Mouse (Mus musculus): ENCODE measurements at regions not wholly inside any gene's neighbourhood (a gene's known extent, or its start where the extent isn't known, plus 50 kb on each side); places are given as distances from the start of the nearest gene placed in this dataset.
"Not testable (repeated sequence)": the region's sequence is repeated elsewhere in the genome, so short reads cannot be mapped to it uniquely, and the experiment has no call there.

GRCm38 (mm10) chr3:22007736-22008135 lies 68.7 kb upstream of the Tbl1xr1 start:
- 79% methylated on average over 5 of the region's 5 CpGs for WGBS
- Histone ChIP-seq H3K36me3 (no peaks in the 10 kb centered on the region), H3K9ac (no peak overlapping the region), H3K4me2 (no peak overlapping the region), H3K4me1 (replicated peaks) (peaks cover 19% of the 10 kb centered on the region), H3K4me3 (no peak overlapping the region), H3K9me3 (replicated peaks) (no peaks in the 10 kb centered on the region), H3K27ac (ENCODE audit: poor library complexity, severe bottlenecking) (no peak overlapping the region), H3K27me3 (replicated peaks) (no peaks in the 10 kb centered on the region)
- no peak for ATAC-seq (ENCODE audit: insufficient number of reproducible peaks, low FRiP score)

DNA sequence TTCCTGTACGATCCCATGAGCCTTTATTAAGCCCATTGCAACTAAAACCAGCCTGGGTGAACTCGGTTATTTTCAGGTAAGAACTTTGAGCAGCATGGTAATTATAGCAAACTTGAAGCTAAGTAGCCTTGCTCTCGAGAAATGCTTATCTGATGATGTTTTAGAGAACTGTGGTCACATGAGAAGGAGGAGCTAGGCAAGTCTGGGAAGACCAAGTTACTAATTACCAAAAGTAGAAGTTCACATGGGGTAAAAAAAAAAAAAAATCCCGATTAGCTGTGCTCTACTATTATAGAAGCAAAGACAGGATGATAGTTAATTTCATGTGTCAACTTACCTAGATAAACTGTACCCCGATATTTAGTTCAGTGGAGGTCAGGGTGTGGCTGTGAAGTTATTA lies 68.0 kb upstream of the Tbl1xr1 start:
- Histone ChIP-seq H3K4me3 (no peak overlapping the region), H3K9ac (no peak overlapping the region), H3K27ac (ENCODE audit: poor library complexity, severe bottlenecking) (no peak overlapping the region), H3K4me2 (no peak overlapping the region), H3K36me3 (no peaks in the 10 kb centered on the region), H3K4me1 (replicated peaks) (peaks cover 19% of the 10 kb centered on the region), H3K9me3 (replicated peaks) (no peaks in the 10 kb centered on the region), H3K27me3 (replicated peaks) (no peaks in the 10 kb centered on the region)
- ATAC-seq (ENCODE audit: insufficient number of reproducible peaks, low FRiP score): no peak
- WGBS: 77% methylated on average over 5 of the region's 5 CpGs

DNA sequence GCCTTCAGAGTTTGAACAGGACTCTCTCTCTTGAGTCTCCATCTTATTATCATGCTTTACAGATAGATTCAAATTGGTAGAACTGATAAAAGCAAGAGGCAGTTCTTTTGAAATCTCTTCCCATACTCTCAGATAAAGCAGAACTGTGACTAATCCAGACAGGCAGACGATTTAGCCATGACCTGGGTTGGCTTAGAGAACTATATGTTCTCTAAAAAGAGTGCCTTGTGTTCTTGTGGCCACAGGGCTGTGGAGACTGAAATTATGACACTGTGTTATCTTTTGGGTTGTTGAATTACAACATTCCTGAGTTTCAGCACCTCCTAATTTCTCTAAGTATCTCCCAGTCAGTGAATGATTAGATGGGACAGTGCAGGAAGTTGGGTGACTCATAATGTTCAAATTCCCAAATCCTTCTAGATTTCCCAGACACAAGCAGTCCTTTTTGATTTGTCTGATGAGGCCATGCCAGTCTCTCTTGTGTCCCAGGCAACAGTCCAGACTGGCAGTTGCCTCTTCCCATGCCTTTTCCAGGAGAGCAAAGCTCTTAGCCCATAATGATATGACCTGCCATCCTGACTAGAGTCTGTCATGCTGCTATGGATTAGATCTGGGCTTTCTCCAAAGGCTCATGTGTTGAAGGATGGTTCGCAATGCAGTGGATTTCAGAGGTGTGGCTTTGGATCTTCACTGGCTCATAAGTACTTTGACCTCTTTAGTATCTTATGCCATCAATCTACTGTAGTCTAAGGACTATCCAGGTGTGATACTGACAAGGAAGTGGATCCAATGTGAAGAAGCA lies 66.4 kb upstream of the Tbl1xr1 start:
- Histone ChIP-seq H3K9ac (no peak overlapping the region), H3K4me3 (no peak overlapping the region), H3K27ac (ENCODE audit: poor library complexity, severe bottlenecking) (no peak overlapping the region), H3K36me3 (no peaks in the 10 kb centered on the region), H3K9me3 (replicated peaks) (no peaks in the 10 kb centered on the region), H3K27me3 (replicated peaks) (no peaks in the 10 kb centered on the region), H3K4me1 (replicated peaks) (peaks cover 19% of the 10 kb centered on the region), H3K4me2 (no peak overlapping the region)
- ATAC-seq (ENCODE audit: insufficient number of reproducible peaks, low FRiP score): no peak
- 43% methylated on average over 2 of the region's 2 CpGs for WGBS

DNA sequence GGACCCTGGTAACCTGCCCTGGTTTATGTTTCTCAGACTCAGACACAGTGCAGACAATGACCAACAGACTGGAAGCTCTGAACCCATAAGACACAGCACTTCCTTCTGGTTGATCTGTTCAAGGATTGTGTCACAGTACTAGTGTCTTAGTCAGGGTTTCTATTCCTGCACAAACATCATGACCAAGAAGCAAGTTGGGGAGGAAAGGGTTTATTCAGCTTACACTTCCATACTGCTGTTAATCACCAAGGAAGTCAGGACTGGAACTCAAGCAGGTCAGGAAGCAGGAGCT lies 65.8 kb upstream of the Tbl1xr1 start:
- not testable (repeated sequence) for H3K4me2 ChIP-seq; H3K36me3 ChIP-seq; H3K27me3 ChIP-seq (replicated peaks); H3K4me3 ChIP-seq; H3K9ac ChIP-seq; H3K9me3 ChIP-seq (replicated peaks); H3K27ac ChIP-seq (ENCODE audit: poor library complexity, severe bottlenecking); ATAC-seq (ENCODE audit: insufficient number of reproducible peaks, low FRiP score)
- H3K4me1 ChIP-seq (replicated peaks): peaks cover 17% of the 10 kb centered on the region

DNA sequence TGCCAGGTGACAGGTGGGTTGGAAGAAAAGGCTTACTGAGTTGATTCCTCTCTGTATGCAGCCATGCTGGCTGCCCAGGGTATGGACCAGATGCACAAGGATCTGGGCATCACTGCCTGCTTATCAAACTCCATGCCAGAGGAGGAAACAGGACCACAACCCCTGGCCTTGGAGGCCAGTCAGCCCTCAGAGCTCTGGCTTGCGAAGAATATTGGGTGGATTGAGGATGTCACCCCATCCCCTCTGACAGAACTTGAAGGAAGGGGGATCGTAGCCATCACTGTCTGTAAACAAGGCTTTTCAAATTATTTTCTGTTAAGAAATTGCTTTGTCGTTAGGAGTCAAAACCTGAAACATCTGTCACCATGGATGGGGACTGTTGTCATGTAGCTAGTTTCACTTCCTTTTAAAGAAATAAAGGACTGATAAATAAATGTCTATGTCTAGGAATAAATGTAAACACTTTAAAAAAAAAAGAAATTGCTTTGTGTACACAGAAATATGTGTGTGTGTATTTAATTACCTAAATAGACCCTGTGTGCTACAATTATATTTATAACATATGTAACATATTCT lies 55.0 kb upstream of the Tbl1xr1 start:
- Histone ChIP-seq H3K27ac (ENCODE audit: poor library complexity, severe bottlenecking) (no peak overlapping the region), H3K4me1 (replicated peaks) (peaks cover 17% of the 10 kb centered on the region), H3K4me3 (no peak overlapping the region), H3K4me2 (no peak overlapping the region), H3K36me3 (no peaks in the 10 kb centered on the region), H3K27me3 (replicated peaks) (no peaks in the 10 kb centered on the region), H3K9ac (no peak overlapping the region), H3K9me3 (replicated peaks) (0 out of 2 replicates have a peak, but pooled peaks cover 4% of the 10 kb centered on the region)
- ATAC-seq (ENCODE audit: insufficient number of reproducible peaks, low FRiP score): no peak
- WGBS: 91% methylated on average over 3 of the region's 3 CpGs

GRCm38 (mm10) chr3:22022418-22022817 lies 54.0 kb upstream of the Tbl1xr1 start:
- Histone ChIP-seq H3K36me3 (no peaks in the 10 kb centered on the region), H3K4me1 (replicated peaks) (peaks cover 17% of the 10 kb centered on the region), H3K27ac (ENCODE audit: poor library complexity, severe bottlenecking) (no peak overlapping the region), H3K27me3 (replicated peaks) (no peaks in the 10 kb centered on the region), H3K9ac (no peak overlapping the region), H3K4me2 (no peak overlapping the region), H3K9me3 (replicated peaks) (0 out of 2 replicates have a peak, but pooled peaks cover 4% of the 10 kb centered on the region), H3K4me3 (no peak overlapping the region)
- no peak for ATAC-seq (ENCODE audit: insufficient number of reproducible peaks, low FRiP score)
- WGBS: 33% methylated on average over 2 of the region's 2 CpGs

- H3K4me2 ChIP-seq: no peak overlapping the region
- H3K4me3 ChIP-seq: no peak overlapping the region
- ATAC-seq (ENCODE audit: insufficient number of reproducible peaks, low FRiP score): no peak
- no peak overlapping the region for H3K27ac ChIP-seq (ENCODE audit: poor library complexity, severe bottlenecking)
- H3K4me1 ChIP-seq (replicated peaks): peaks cover 17% of the 10 kb centered on the region
- no peak overlapping the region for H3K9ac ChIP-seq
- 59% methylated on average over 6 of the region's 6 CpGs for WGBS
- no peaks in the 10 kb centered on the region for H3K27me3 ChIP-seq (replicated peaks)
- no peaks in the 10 kb centered on the region for H3K36me3 ChIP-seq
- peaks cover 6% of the 10 kb centered on the region; the same call in 1 of the 2 replicates for H3K9me3 ChIP-seq (replicated peaks)
Observed at GRCm38 (mm10) chr3:22023049-22023448, 53.4 kb upstream of the Tbl1xr1 start.

DNA sequence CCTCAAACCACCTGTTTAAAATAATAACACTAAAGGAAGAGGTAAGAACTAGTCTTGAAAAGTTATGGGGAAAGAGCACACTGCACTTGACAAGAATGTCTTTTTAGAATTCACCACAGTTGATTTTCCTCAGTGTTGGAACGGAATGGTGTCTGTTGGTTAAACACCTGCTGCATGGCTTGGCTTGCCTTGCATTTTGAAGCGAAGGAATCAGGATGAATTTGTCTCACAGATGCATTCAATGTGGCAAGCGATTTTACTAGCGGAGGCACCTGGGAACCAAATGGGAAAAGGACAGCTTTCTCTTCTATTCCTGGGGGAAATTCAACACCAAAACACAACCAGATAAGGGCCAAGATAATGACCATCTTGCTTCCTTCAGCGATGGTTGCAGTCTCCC lies 52.9 kb upstream of the Tbl1xr1 start:
- H3K4me1 ChIP-seq (replicated peaks): peaks cover 17% of the 10 kb centered on the region
- H3K36me3 ChIP-seq: no peaks in the 10 kb centered on the region
- H3K9me3 ChIP-seq (replicated peaks): peaks cover 6% of the 10 kb centered on the region; the same call in 1 of the 2 replicates
- no peaks in the 10 kb centered on the region for H3K27me3 ChIP-seq (replicated peaks)
- no peak overlapping the region for H3K4me3 ChIP-seq
- no peak for ATAC-seq (ENCODE audit: insufficient number of reproducible peaks, low FRiP score)
- peak overlapping the region; percentile 25; the same call in 1 of the 2 replicates for H3K27ac ChIP-seq (ENCODE audit: poor library complexity, severe bottlenecking)
- H3K4me2 ChIP-seq: no peak overlapping the region
- H3K9ac ChIP-seq: no peak overlapping the region
- 43% methylated on average over 5 of the region's 5 CpGs for WGBS

DNA sequence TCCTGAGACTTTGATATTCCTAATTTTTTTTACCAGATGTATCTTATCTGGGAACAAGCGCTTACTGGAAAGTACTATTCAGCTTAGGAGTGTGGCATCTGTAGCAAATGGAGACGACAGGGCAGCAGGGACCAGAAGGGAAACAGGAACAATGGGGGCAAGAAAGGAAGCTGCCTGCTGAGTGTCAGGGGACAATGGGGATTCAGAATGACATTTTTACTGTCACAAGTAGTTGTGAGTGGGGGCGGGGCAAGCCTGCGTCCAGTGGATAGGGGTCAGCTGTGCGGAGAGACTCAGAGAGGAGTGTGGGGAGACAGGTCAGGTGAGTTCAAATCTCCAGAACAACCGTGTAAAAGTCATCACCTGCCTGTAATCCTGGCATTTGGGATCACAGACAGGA lies 52.3 kb upstream of the Tbl1xr1 start:
- peaks cover 2% of the 10 kb centered on the region; the same call in 1 of the 2 replicates for H3K9me3 ChIP-seq (replicated peaks)
- 0 out of 2 replicates have a peak overlapping the region, but pooled peaks have one; percentile 7 for H3K4me2 ChIP-seq
- H3K4me1 ChIP-seq (replicated peaks): peaks cover 17% of the 10 kb centered on the region
- no peak overlapping the region for H3K9ac ChIP-seq
- WGBS: 9% methylated on average over 6 of the region's 6 CpGs
- no peaks in the 10 kb centered on the region for H3K27me3 ChIP-seq (replicated peaks)
- H3K4me3 ChIP-seq: no peak overlapping the region
- no peaks in the 10 kb centered on the region for H3K36me3 ChIP-seq
- peak overlapping the region; percentile 25; the same call in 1 of the 2 replicates for H3K27ac ChIP-seq (ENCODE audit: poor library complexity, severe bottlenecking)
- ATAC-seq (ENCODE audit: insufficient number of reproducible peaks, low FRiP score): peak; percentile 51; the same call in 1 of the 2 replicates

- Histone ChIP-seq H3K9ac (no peak overlapping the region), H3K36me3 (no peaks in the 10 kb centered on the region), H3K4me3 (no peak overlapping the region), H3K9me3 (replicated peaks) (peaks cover 2% of the 10 kb centered on the region; the same call in 1 of the 2 replicates), H3K4me2 (no peak overlapping the region), H3K4me1 (replicated peaks) (peaks cover 17% of the 10 kb centered on the region), H3K27ac (ENCODE audit: poor library complexity, severe bottlenecking) (no peak overlapping the region), H3K27me3 (replicated peaks) (no peaks in the 10 kb centered on the region)
- ATAC-seq (ENCODE audit: insufficient number of reproducible peaks, low FRiP score): no peak
- WGBS: 63% methylated on average over 6 of the region's 6 CpGs
Observed at GRCm38 (mm10) chr3:22025119-22025518, 51.3 kb upstream of the Tbl1xr1 start.

DNA sequence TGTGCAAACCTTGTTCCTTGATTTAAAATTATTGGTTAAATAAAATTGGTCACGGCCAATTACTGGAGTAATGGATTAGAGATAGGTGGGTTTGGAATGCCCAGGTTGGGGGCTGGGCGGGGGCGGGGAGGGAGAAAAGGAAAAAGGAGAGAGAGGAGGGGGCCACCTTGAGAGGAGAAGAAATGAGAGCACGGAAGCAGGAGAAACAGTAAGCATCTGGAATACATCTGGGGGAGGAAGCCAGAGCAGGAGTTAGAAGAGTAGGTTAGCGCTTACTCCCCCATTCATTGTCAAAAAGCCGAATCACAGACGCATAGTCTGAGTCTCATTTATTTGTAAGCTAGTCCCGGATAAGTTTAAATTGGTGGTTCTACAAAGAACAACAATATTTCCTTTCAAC lies 50.8 kb upstream of the Tbl1xr1 start:
- Histone ChIP-seq H3K4me2 (no peak overlapping the region), H3K27ac (ENCODE audit: poor library complexity, severe bottlenecking) (no peak overlapping the region), H3K9ac (no peak overlapping the region), H3K9me3 (replicated peaks) (peaks cover 2% of the 10 kb centered on the region; the same call in 1 of the 2 replicates), H3K27me3 (replicated peaks) (no peaks in the 10 kb centered on the region), H3K4me1 (replicated peaks) (peaks cover 17% of the 10 kb centered on the region), H3K4me3 (no peak overlapping the region), H3K36me3 (no peaks in the 10 kb centered on the region)
- WGBS: 59% methylated on average over 8 of the region's 8 CpGs
- ATAC-seq (ENCODE audit: insufficient number of reproducible peaks, low FRiP score): no peak
